Mouse (Mus musculus) CD8-positive naive resting alpha-beta T cell, adult 57 days (primary cell): ENCODE data around the gene Ifitm1. TPM values are rescaled to one million over a fixed set of nuclear protein-coding genes. Genes with fewer than 3 reads are reported as not detected.

Experiments
- total RNA-seq: library from RNA; stranded (reverse); gene quantifications from one replicate; pipeline ENCODE4 v1.2.4, GENCODE M21; 2023

Gene Ifitm1
- total RNA-seq, result not detected

DNA sequence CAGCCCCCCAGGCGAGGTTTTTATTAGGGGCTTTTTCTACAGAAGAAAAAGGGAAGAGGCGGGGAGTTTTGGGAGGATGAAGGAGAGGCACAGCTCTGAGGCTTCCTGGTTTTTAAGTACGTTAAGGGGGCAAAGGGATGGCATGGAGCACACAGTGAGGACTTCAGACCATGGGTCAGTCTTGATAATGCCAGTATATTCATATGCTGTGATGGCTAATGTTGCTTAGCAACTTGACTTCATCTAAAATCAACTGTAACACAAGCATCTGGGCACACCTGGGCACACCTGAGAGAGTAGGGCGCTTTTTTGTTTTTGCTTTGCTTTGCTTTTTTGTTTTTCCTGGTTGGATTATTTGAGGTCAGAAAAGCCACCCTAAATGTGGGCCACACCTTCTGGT lies at the start of gene Ifitm1:
Gene Ifitm1 (plus strand): TSS at position 301 of the 400 bp plus-strand sequence.

DNA sequence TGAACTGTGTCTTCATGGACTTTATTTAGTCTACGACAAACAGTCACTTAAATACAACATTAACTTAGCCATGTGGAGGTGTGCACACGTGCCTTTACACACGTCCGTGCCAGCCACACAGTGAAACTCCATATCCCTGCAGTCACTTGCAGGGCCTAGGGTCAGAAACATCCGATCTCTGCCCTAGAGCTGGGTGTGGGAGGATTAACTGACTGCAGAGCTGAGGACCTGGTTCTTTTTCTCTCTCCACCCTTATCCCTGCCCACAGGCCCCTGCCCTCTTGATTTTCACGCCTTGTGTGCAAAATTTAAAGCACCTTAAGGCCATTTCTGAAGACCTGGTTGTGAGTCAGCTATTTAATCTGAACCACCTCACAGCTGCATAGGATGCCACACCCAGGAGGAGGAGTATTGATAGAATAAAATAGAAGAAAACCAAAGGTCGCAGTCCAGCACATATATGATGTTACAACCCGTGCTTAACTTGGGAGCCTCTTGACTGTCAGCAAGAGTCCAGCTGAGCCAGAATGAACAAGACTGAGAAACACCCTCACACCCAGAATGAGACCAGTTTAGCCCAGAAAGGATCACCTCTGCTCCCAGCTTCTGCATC lies 46.5 kb upstream of the Ifitm1 start, which contains the start of gene Nlrp6:
Gene Nlrp6 (plus strand): TSS at position 485 of the 612 bp plus-strand sequence.

DNA sequence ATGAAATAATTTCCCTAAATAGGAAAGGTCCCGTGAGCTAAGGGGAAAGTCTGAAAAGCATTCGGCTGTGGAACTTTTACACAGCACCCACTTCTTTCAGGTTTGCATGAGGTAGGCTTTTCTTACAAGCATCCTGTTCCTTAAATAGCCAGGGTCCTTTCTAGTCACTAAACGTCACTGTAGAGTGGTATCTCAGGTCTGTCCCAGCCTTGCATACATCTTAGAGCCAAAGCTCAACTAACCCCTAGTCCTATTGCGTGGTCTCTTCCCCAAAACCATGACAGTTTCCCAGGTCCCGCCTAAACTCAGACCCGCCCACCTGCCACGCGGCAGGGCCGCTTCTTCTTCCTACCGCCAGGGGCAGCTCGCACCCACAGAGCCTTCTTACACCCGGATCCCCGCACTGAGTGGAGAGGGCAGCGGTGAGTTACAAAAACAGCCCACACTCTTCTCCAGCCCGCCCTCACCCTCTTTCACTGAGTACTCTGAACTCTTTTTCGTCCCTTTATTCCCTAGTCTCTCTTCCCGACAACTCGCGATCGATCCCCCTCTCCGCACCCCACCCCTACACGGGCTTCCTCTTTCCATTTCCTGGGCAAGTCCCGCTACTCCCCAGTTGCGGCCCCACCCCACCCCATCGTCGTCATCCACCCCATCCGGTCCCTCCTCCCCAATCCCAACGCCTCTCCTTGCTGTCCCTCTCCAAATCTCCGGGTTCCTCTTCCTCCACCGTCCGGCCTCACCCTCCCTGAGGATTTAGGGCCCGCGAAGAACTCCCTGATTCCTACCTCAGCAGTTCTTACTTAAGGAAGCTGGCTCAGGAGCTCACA lies 25.6 kb upstream of the Ifitm1 start, which contains the start of gene Pgghg:
Gene Pgghg (plus strand): TSS at position 170 of the 830 bp plus-strand sequence.

DNA sequence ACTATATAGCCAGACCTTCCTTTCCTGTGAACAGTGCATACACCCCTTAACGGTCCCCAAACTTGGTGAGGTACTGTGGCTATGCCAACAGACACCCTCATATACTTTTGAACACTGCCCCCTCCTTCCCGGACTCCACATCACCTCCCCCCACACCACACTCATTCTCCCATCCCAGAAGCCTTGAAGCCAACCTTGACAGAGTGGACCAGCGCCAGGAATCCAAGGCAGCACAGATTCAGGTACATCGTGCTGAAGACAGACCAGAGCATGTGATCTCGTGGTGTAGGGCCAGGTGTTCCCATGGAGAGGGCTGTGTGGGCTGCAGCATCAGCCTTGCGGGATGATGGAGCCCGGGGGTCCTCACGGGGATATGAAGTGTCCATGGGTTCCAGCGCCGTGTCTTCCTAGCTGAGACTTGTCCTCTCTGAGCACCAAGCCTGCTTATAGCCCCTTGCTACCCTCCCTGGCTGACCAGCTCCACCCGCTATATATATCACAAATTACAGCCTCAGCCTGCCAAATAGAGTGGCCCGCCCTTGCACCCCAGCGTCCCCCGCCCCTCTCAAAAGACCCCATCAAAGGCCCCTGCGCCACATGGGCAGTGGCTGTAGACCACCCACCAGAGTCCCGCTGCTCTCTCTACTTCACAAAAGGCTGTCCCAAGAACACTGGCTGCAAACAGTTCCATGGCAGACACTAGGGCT lies 17.0 kb upstream of the Ifitm1 start, which contains the start of gene Ifitm5:
Gene Ifitm5 (minus strand): TSS at position 468 of the 707 bp plus-strand sequence.

DNA sequence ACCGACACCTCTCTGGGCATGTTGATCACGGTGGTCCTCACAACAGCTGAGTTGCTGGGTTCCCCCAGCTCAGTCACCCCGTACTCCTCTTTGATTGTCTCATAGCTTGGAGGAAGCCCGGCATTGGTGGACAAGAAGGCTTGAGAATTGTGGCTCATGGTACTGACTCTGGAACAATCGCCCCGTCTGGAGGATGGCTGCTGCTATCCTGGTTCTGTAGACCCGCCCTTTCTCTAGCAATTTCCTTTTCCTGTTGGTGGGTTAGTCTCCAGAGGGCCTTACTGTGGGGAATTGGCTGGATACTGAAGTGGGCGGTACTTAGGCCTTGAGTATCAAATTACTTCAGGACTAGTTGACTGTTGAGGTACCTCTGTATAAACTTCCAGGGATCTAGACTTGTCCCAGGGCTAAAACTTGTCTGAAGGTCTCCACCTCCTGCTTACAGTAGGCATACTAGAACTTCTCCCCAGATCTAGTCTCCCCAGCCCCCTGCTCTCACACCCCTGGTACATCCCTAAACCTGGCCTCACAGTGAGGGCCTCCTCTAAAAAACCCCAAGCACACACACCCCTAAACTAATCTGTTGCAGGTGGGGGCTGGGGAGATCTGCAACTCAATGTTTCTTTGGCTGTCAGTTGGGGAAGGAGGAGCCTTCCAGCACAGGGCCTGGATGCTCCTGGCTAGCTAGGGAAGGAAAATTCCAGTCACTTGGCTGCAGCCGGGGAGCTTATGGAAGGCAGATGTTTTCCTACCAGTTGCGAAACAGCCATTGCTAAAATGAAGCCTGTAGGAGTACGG lies 11.1 kb upstream of the Ifitm1 start, which contains the start of the genes Gm45717 and Ifitm2:
Gene Gm45717 (minus strand): TSS at position 180 of the 798 bp plus-strand sequence.
Gene Ifitm2 (minus strand): TSS at position 230 of the 798 bp plus-strand sequence.

DNA sequence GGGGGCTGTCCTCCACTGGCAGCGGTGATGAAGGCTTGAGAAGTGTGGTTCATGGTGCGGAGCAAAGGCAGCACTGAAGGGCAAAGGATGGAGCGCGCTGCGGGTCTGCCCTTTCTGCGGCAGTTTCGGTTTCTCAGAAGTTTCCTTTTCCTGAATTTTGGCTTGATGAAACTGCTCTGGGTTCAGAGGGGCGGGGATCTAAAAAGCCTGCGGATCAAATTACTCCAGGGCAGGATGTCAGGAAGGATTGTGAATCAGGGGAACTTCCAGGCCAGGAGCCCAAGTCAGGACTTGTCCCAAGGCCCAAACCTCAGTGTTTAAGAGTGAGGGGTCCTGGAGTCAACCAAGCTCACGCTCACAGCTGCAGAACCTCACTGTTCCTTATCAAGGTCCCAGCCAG lies 43.6 kb downstream of the Ifitm1 start, which contains the start of gene Ifitm3:
Gene Ifitm3 (minus strand): TSS at position 178 of the 400 bp plus-strand sequence.

DNA sequence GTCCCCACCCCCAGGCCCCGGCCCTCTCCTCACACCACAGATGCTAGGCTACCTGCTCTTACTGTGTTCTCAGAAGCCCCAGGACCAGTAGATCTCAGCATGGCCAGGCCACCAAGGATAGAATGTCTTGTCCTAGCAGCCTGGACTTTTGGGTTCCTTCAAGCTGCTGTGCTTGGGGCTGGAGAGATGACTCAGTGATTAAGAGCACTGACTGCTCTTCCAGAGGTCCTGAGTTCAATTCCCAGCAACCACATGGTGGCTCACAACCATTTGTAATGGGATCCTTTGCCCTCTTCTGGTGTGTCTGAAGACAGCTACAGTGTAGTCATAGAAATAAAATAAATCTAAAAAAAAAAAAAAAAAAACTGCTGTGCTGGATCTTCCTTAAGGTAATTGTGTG lies 50.8 kb downstream of the Ifitm1 start, which contains the start of gene Ifitm6:
Gene Ifitm6 (minus strand): TSS at position 101 of the 400 bp plus-strand sequence.

Other genes with a start within 250 kb of the Ifitm1 start
- gene Cyp2e1, start 203.5 kb upstream of the Ifitm1 start, total RNA-seq, result not detected
- gene Syce1, start 179.4 kb upstream of the Ifitm1 start, total RNA-seq, result not detected
- gene Zfp941, start 145.0 kb upstream of the Ifitm1 start, total RNA-seq, result not detected
- gene Urah, start 132.2 kb upstream of the Ifitm1 start, total RNA-seq, result not detected
- gene Scgb1c1, start 121.7 kb upstream of the Ifitm1 start, total RNA-seq, result not detected
- gene Odf3, start 119.4 kb upstream of the Ifitm1 start, total RNA-seq, result not detected
- gene Gm45785, start 110.9 kb upstream of the Ifitm1 start, total RNA-seq, result not detected
- gene Ric8a, start 110.3 kb upstream of the Ifitm1 start, total RNA-seq, result 108 TPM
- gene Bet1l, start 109.6 kb upstream of the Ifitm1 start, total RNA-seq, result 31.9 TPM
- 77.9 TPM for gene Psmd13, start 85.3 kb upstream of the Ifitm1 start, total RNA-seq
- 8.5 TPM for gene Sirt3, start 84.9 kb upstream of the Ifitm1 start, total RNA-seq
- not detected for gene Cox8b, start 66.8 kb upstream of the Ifitm1 start, total RNA-seq
- gene Nlrp6, start 46.3 kb upstream of the Ifitm1 start, total RNA-seq, result not detected
- gene Pgghg, start 25.8 kb upstream of the Ifitm1 start, total RNA-seq, result 10.4 TPM
- not detected for gene Ifitm5, start 16.9 kb upstream of the Ifitm1 start, total RNA-seq
- gene Gm45717, start 11.3 kb upstream of the Ifitm1 start, total RNA-seq, result not detected
- gene Ifitm2, start 11.2 kb upstream of the Ifitm1 start, total RNA-seq, result 16.1 TPM
- 5.0 TPM for gene Ifitm3, start 43.5 kb downstream of the Ifitm1 start, total RNA-seq
- gene Ifitm6, start 50.7 kb downstream of the Ifitm1 start, total RNA-seq, result 2.3 TPM
- gene Gm17387, start 61.9 kb downstream of the Ifitm1 start, total RNA-seq, result not detected
- gene B4galnt4, start 93.9 kb downstream of the Ifitm1 start, total RNA-seq, result 1.3 TPM
- 37.8 TPM for gene Pkp3, start 111.0 kb downstream of the Ifitm1 start, total RNA-seq
- gene Sigirr, start 133.4 kb downstream of the Ifitm1 start, total RNA-seq, result 71.6 TPM
- not detected for gene Ano9, start 150.6 kb downstream of the Ifitm1 start, total RNA-seq
- gene Ptdss2, start 155.2 kb downstream of the Ifitm1 start, total RNA-seq, result 7.1 TPM
- 37.7 TPM for gene Rnh1, start 205.6 kb downstream of the Ifitm1 start, total RNA-seq
- gene Hras, start 226.8 kb downstream of the Ifitm1 start, total RNA-seq, result 33.2 TPM
- 4.7 TPM for gene Lrrc56, start 226.9 kb downstream of the Ifitm1 start, total RNA-seq
- 2.5 TPM for gene Lmntd2, start 246.9 kb downstream of the Ifitm1 start, total RNA-seq
- 8.1 TPM for gene Rassf7, start 248.6 kb downstream of the Ifitm1 start, total RNA-seq